Mouse (Mus musculus): ENCODE measurements around the gene Coro1a. TPM values are rescaled to one million over a fixed set of nuclear protein-coding genes. Genes with fewer than 3 reads are reported as not detected.

Coro1a gene
- polyA plus RNA-seq, 1 experiment = 1,578 TPM

GRCm38 (mm10) chr7:126711910-126712309, 4.3 kb upstream of the Coro1a start:
- peaks cover 6% of the 10 kb centered on the region for H3K36me3 ChIP-seq (replicated peaks; ENCODE audit: low read length)
- H3K27me3 ChIP-seq (replicated peaks) = peaks cover 2% of the 10 kb centered on the region
- TF ChIP-seq GATA1 (IDR thresholded peaks at IDR 0.05; ENCODE audit: borderline replicate concordance, low read length) (no peak), FLI1 (IDR thresholded peaks at IDR 0.05; ENCODE audit: low read length) (no peak)
- no peak overlapping the region for H3K4me3 ChIP-seq (replicated peaks)
- peaks cover 28% of the 10 kb centered on the region for H3K4me1 ChIP-seq
- H3K9me3 ChIP-seq = peaks cover 10% of the 10 kb centered on the region

DNA sequence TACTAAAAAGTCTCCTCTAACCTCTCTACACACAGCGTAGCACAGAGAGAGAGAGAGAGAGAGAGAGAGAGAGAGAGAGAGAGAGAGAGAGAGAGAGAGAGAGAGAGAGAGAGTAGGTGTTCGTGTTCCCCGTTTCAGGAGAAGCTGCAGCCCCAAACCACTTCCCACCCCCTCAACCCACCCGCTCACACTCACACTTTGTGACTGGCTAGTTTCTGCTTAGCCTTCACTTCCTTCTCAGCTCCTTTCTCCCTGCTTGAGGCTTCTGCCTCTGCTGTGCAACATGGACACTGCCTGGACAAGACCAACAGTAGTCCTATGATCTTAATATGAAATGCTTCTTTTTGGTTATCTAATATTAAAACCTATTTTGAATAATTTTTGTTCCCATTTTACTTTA, 2.7 kb upstream of the Coro1a start:
- no peak for TF ChIP-seq GATA1 (IDR thresholded peaks at IDR 0.05; ENCODE audit: borderline replicate concordance, low read length)
- no peak for TF ChIP-seq FLI1 (IDR thresholded peaks at IDR 0.05; ENCODE audit: low read length)
- H3K4me1 ChIP-seq = peaks cover 38% of the 10 kb centered on the region
- H3K36me3 ChIP-seq (replicated peaks; ENCODE audit: low read length) = peaks cover 6% of the 10 kb centered on the region

GRCm38 (mm10) chr7:126708175-126708952, 777 bp upstream of the Coro1a start:
- Histone ChIP-seq H3K36me3 (replicated peaks; ENCODE audit: low read length) (peaks cover 6% of the 10 kb centered on the region), H3K4me3 (replicated peaks) (no peak overlapping the region), H3K27me3 (replicated peaks) (no peaks in the 10 kb centered on the region), H3K4me1 (peaks cover 57% of the 10 kb centered on the region), H3K9me3 (peaks cover 10% of the 10 kb centered on the region)
- no peak for TF ChIP-seq FLI1 (IDR thresholded peaks at IDR 0.05; ENCODE audit: low read length)
- TF ChIP-seq GATA1 (IDR thresholded peaks at IDR 0.05; ENCODE audit: borderline replicate concordance, low read length) = no peak

More for the DNA sequence above, 2.7 kb upstream of the Coro1a start:
- Histone ChIP-seq H3K27me3 (replicated peaks) (no peaks in the 10 kb centered on the region), H3K4me3 (replicated peaks) (no peak overlapping the region), H3K9me3 (peaks cover 10% of the 10 kb centered on the region)

GRCm38 (mm10) chr7:126704121-126704980, 3.2 kb downstream of the Coro1a start:
- Histone ChIP-seq H3K27me3 (replicated peaks) (no peaks in the 10 kb centered on the region), H3K9me3 (peaks cover 9% of the 10 kb centered on the region), H3K36me3 (replicated peaks; ENCODE audit: low read length) (peaks cover 43% of the 10 kb centered on the region), H3K4me3 (replicated peaks) (peak overlapping the region; percentile 97), H3K4me1 (peaks cover 84% of the 10 kb centered on the region)
- TF ChIP-seq GATA1 (IDR thresholded peaks at IDR 0.05; ENCODE audit: borderline replicate concordance, low read length) (no peak), FLI1 (IDR thresholded peaks at IDR 0.05; ENCODE audit: low read length) (no peak)

GRCm38 (mm10) chr7:126703757-126704077, 3.9 kb downstream of the Coro1a start:
- peak overlapping the region; percentile 97 for H3K4me3 ChIP-seq (replicated peaks)
- H3K27me3 ChIP-seq (replicated peaks) = no peaks in the 10 kb centered on the region
- H3K9me3 ChIP-seq = peaks cover 2% of the 10 kb centered on the region
- H3K4me1 ChIP-seq = peaks cover 91% of the 10 kb centered on the region
- peaks cover 45% of the 10 kb centered on the region for H3K36me3 ChIP-seq (replicated peaks; ENCODE audit: low read length)
- TF ChIP-seq FLI1 (IDR thresholded peaks at IDR 0.05; ENCODE audit: low read length) (no peak), GATA1 (IDR thresholded peaks at IDR 0.05; ENCODE audit: borderline replicate concordance, low read length) (no peak)

DNA sequence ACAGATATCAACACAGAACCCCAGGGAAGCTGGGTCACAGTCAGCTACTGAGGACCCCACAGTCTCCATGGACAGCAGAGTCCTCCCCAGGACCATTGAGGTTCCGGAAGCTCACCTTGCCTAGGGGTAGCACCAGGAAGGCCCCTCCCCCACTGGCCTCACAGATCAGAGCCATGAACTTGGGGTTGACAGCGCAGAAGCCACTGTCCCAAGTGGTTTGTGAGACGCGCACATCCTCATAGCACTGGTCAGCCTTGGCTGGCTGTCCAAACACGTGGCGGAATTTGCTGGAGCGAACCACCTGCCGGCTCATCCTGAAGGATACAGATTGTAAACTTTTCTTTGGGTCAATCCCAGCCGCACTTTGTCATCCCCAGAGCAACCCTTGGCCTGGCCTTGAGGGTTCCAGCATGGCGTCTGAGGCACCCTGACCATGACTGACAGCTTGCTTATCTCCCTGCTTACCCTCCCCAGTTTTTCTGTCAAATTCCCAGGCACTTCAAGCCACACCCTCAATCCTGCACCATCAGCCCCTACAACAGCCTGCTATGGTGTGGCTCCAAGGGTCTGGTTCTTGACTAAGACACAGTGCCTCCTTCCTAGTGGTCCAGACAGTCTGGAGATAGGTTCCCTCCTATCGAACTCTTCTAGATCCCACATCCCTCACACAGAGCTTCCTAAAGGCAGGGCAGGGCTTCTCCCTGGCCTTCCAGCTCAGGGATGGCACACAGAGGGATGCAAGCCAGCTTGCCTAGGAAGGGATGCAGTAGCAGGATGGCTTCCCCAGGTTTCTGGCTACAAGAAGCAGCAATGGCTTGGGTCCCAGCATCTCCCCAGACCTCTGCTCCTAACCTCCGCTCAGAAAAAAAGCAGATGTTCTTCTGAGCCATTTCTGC, 4.5 kb downstream of the Coro1a start:
- peaks cover 92% of the 10 kb centered on the region for H3K4me1 ChIP-seq
- no peaks in the 10 kb centered on the region for H3K9me3 ChIP-seq
- H3K4me3 ChIP-seq (replicated peaks) = peak overlapping the region; percentile 97
- TF ChIP-seq FLI1 (IDR thresholded peaks at IDR 0.05; ENCODE audit: low read length) (no peak), GATA1 (IDR thresholded peaks at IDR 0.05; ENCODE audit: borderline replicate concordance, low read length) (no peak)
- peaks cover 48% of the 10 kb centered on the region for H3K36me3 ChIP-seq (replicated peaks; ENCODE audit: low read length)
- no peaks in the 10 kb centered on the region for H3K27me3 ChIP-seq (replicated peaks)

DNA sequence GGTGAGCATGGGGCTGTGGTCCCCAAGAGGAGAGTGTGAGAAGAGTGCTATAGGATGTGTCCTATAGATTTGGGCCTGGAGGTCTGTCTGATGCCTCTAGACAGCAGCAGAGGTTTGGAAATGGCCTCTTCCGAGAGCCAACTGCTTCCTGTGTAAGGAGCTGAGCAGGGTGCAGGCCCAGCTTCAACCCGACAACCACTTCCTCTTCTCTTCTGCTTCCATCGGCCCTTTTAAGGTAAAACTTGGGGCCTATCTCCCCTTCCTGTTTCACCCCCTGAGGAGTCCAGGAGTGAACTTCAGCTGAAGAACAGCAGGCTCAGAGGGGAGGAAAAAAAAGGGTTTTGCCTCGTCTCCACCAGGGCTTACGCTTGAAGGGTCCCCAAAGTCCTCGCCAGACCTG, 5.2 kb downstream of the Coro1a start:
- Histone ChIP-seq H3K4me1 (peaks cover 92% of the 10 kb centered on the region), H3K36me3 (replicated peaks; ENCODE audit: low read length) (peaks cover 55% of the 10 kb centered on the region), H3K4me3 (replicated peaks) (peak overlapping the region; percentile 97)

DNA sequence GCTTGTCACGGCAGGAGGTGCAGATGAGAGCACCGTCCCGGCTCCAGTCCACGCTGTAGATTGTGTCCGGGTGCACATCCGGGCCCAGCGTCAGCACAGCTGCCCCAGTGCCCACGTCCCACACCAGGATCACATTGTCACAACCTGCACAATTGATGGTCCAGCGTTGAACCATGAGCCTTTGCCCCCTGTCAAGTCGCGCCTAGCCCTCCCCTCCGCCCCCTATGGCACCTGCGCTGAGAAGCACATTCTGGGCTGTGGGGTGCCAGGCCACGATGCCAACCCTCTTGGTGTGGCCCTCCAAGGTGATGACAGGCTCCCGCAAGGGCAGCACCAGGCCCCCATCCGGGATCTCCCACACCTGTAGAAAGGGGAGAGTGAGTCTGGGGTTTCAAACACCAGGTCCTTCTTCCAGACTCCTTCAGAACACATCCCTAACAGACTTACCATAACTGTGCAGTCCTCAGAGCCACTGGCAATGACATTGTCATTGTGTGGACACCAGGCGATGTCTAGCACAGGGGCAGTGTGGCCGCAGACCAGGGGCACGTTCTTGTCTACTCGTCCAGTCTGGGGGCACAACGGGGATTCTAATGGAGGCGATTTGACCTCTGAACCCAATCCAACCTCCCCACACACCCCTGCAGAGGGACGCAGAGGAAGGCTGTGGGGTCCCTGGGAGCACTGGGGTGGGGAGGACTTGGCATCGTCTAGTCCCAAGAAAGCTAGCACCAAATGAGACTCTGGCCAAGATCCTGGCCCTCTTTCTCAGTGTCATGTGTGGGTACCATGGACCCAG, 5.8 kb downstream of the Coro1a start:
- Histone ChIP-seq H3K4me1 (peaks cover 95% of the 10 kb centered on the region), H3K4me3 (replicated peaks) (peak overlapping the region; percentile 97), H3K36me3 (replicated peaks; ENCODE audit: low read length) (peaks cover 61% of the 10 kb centered on the region), H3K9me3 (no peaks in the 10 kb centered on the region), H3K27me3 (replicated peaks) (no peaks in the 10 kb centered on the region)
- TF ChIP-seq FLI1 (IDR thresholded peaks at IDR 0.05; ENCODE audit: low read length) = no peak

More for the DNA sequence above, 5.2 kb downstream of the Coro1a start:
- Histone ChIP-seq H3K9me3 (no peaks in the 10 kb centered on the region), H3K27me3 (replicated peaks) (no peaks in the 10 kb centered on the region)
- TF ChIP-seq FLI1 (IDR thresholded peaks at IDR 0.05; ENCODE audit: low read length) (no peak), GATA1 (IDR thresholded peaks at IDR 0.05; ENCODE audit: borderline replicate concordance, low read length) (no peak)

DNA sequence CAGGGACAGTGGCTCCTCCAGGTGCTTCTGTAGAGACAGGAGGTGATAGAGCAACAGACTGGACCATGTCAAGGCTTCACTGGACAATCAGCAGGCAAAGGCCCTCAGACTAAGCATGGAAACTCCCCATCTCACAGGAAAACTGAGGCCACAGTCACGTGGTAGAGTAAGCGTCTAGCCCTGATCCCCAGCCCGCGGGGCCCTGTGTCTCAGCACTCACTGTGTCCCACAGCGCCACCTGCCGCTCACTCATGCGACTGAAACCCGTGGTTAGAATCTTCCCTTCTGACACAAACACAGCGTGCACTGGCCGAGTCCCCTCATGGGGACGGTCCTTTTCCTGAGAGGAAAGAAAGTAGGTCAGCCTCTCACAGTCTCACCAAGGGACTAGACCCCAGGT, 6.5 kb downstream of the Coro1a start:
- peak overlapping the region; percentile 97 for H3K4me3 ChIP-seq (replicated peaks)

More for the DNA sequence above, 6.5 kb downstream of the Coro1a start:
- Histone ChIP-seq H3K27me3 (replicated peaks) (no peaks in the 10 kb centered on the region), H3K4me1 (peaks cover 99% of the 10 kb centered on the region), H3K9me3 (no peaks in the 10 kb centered on the region), H3K36me3 (replicated peaks; ENCODE audit: low read length) (peaks cover 67% of the 10 kb centered on the region)
- TF ChIP-seq GATA1 (IDR thresholded peaks at IDR 0.05; ENCODE audit: borderline replicate concordance, low read length) (no peak), FLI1 (IDR thresholded peaks at IDR 0.05; ENCODE audit: low read length) (no peak)
